In genomic region chr2:129688036-129688625, GRCm38 (mm10) we compare ENCODE assay signal across 22 mouse cellular contexts. TPM values are rescaled to one million over a fixed set of nuclear protein-coding genes. Genes with fewer than 3 reads are reported as not detected.
"Had no signal": no experiment of that assay in that cellular context is flagged by ENCODE, and none has a peak within 500 bp of the region (broad histone marks: within the 10 kb centered on the region; RNA-seq: fewer than 3 reads in every experiment).

No protein-coding gene starts in this region.

- H3K9ac ChIP-seq: limb, embryonic 12.5 days; limb, embryonic 15.5 days; liver, embryonic 14.5 days; liver, postnatal 0 days; lung, embryonic 14.5 days; midbrain, embryonic 12.5 days; midbrain, embryonic 15.5 days; neural tube, embryonic 12.5 days; neural tube, embryonic 15.5 days had no signal

- H3K9me3 ChIP-seq: limb, embryonic 12.5 days; limb, embryonic 15.5 days; midbrain, embryonic 12.5 days; midbrain, embryonic 15.5 days; neural tube, embryonic 12.5 days; neural tube, embryonic 15.5 days had no signal

- H3K27me3 ChIP-seq: limb, embryonic 15.5 days; midbrain, embryonic 12.5 days; midbrain, embryonic 15.5 days; neural tube, embryonic 12.5 days; neural tube, embryonic 15.5 days had no signal

- H3K4me3 ChIP-seq: limb, embryonic 12.5 days; limb, embryonic 15.5 days; midbrain, embryonic 12.5 days; midbrain, embryonic 15.5 days; neural tube, embryonic 12.5 days; neural tube, embryonic 15.5 days had no signal

- H3K4me2 ChIP-seq: limb, embryonic 12.5 days; limb, embryonic 15.5 days; liver, embryonic 11.5 days; lung, embryonic 14.5 days; midbrain, embryonic 12.5 days; midbrain, embryonic 15.5 days; neural tube, embryonic 12.5 days; neural tube, embryonic 15.5 days had no signal

- H3K4me1 ChIP-seq: limb, embryonic 12.5 days; limb, embryonic 15.5 days; midbrain, embryonic 12.5 days; neural tube, embryonic 12.5 days; neural tube, embryonic 15.5 days had no signal

- ATAC-seq: liver, postnatal 0 days; lung, postnatal 0 days; midbrain, embryonic 15.5 days had no signal

- H3K36me3 ChIP-seq: limb, embryonic 12.5 days; limb, embryonic 15.5 days; midbrain, embryonic 12.5 days; midbrain, embryonic 15.5 days; neural tube, embryonic 12.5 days; neural tube, embryonic 15.5 days had no signal

- DNase-seq: kidney, postnatal 14 days; kidney, postnatal 4 days; left cerebral cortex, postnatal 4 days; liver, postnatal 0 days; lung, embryonic 14.5 days; right cerebral cortex, adult 18-20 months; thymus, adult 18-20 months; thymus, postnatal 36 days had no signal

- H3K27ac ChIP-seq: limb, embryonic 12.5 days; limb, embryonic 15.5 days; liver, embryonic 14.5 days; macrophage; midbrain, embryonic 12.5 days; midbrain, embryonic 15.5 days; neural tube, embryonic 12.5 days; neural tube, embryonic 15.5 days had no signal

RNA-seq across cellular contexts. Expression of gene Pdyn, which starts 11.5 kb away (rescaled TPM):
- total RNA-seq: megakaryocyte, adult 5-6 weeks had no signal
- polyA plus RNA-seq: liver, postnatal 0 days; lung, embryonic 14.5 days; lung, postnatal 0 days; macrophage; spleen, adult 2 months; testis, adult 2 months; urinary bladder, adult 2 months had no signal
